Mouse (Mus musculus): ENCODE measurements around the gene B3gnt8.

Gene B3gnt8

GRCm38 (mm10) chr7:25618865-25619721 is 7.4 kb upstream of the B3gnt8 start, which contains the start of gene Dmac2:
Dmac2 (plus strand) TSS chr7:25619414.
- peak; percentile 84 to 88 for DNase-seq (ENCODE audit: low spot score in 2 of 2)

GRCm38 (mm10) chr7:25619722-25619991 is 6.8 kb upstream of the B3gnt8 start:
- DNase-seq (ENCODE audit: low spot score in 2 of 2) = no peak

GRCm38 (mm10) chr7:25620101-25620500 is 6.4 kb upstream of the B3gnt8 start:
- DNase-seq (ENCODE audit: low spot score in 2 of 2) = no peak

GRCm38 (mm10) chr7:25620751-25621150 is 5.7 kb upstream of the B3gnt8 start:
- DNase-seq (ENCODE audit: low spot score in 2 of 2) = peak in 1 of 2 experiments; percentile 14

GRCm38 (mm10) chr7:25623857-25624370 is 2.5 kb upstream of the B3gnt8 start:
- DNase-seq (ENCODE audit: low spot score in 2 of 2) = no peak

- no peak for DNase-seq (ENCODE audit: low spot score in 2 of 2)
Measured at GRCm38 (mm10) chr7:25624851-25625250, 1.6 kb upstream of the B3gnt8 start.

GRCm38 (mm10) chr7:25625594-25626250 is 732 bp upstream of the B3gnt8 start:
- no peak for DNase-seq (ENCODE audit: low spot score in 2 of 2)

GRCm38 (mm10) chr7:25627431-25628322 is 1.2 kb downstream of the B3gnt8 start:
- DNase-seq (ENCODE audit: low spot score in 2 of 2) = no peak

- no peak for DNase-seq (ENCODE audit: low spot score in 2 of 2)
Measured at GRCm38 (mm10) chr7:25628323-25628620, 1.8 kb downstream of the B3gnt8 start.

GRCm38 (mm10) chr7:25632679-25633078 is 6.2 kb downstream of the B3gnt8 start:
- DNase-seq (ENCODE audit: low spot score in 2 of 2) = no peak

- DNase-seq (ENCODE audit: low spot score in 2 of 2) = no peak
Measured at GRCm38 (mm10) chr7:25636373-25636772, 9.9 kb downstream of the B3gnt8 start.

- DNase-seq (ENCODE audit: low spot score in 2 of 2) = no peak
Measured at GRCm38 (mm10) chr7:25637099-25637498, 10.6 kb downstream of the B3gnt8 start.

- no peak for DNase-seq (ENCODE audit: low spot score in 2 of 2)
Measured at GRCm38 (mm10) chr7:25639754-25640153, 13.3 kb downstream of the B3gnt8 start.

- DNase-seq (ENCODE audit: low spot score in 2 of 2) = no peak
Measured at GRCm38 (mm10) chr7:25644136-25644535, 17.7 kb downstream of the B3gnt8 start.

GRCm38 (mm10) chr7:25644631-25645030 is 18.2 kb downstream of the B3gnt8 start:
- DNase-seq (ENCODE audit: low spot score in 2 of 2) = no peak

GRCm38 (mm10) chr7:25645074-25645473 is 18.6 kb downstream of the B3gnt8 start:
- DNase-seq (ENCODE audit: low spot score in 2 of 2) = no peak

- DNase-seq (ENCODE audit: low spot score in 2 of 2) = no peak
Measured at GRCm38 (mm10) chr7:25647574-25648123, 21.2 kb downstream of the B3gnt8 start.

- DNase-seq (ENCODE audit: low spot score in 2 of 2) = no peak
Measured at GRCm38 (mm10) chr7:25649839-25650238, 23.4 kb downstream of the B3gnt8 start.

- no peak for DNase-seq (ENCODE audit: low spot score in 2 of 2)
Measured at GRCm38 (mm10) chr7:25651281-25651680, 24.8 kb downstream of the B3gnt8 start.

GRCm38 (mm10) chr7:25652244-25652759 is 25.8 kb downstream of the B3gnt8 start:
- no peak for DNase-seq (ENCODE audit: low spot score in 2 of 2)

- no peak for DNase-seq (ENCODE audit: low spot score in 2 of 2)
Measured at GRCm38 (mm10) chr7:25655601-25656428, 29.4 kb downstream of the B3gnt8 start.
